Mouse (Mus musculus) spleen, embryonic (tissue): ENCODE results near the gene Hps4.

Experiments used
- CTCF ChIA-PET: fragments of 350-600 bp; sonication (Branson Sonifier 250); formaldehyde crosslinking; loops from one replicate; lab custom pipeline; 2022; lab: Charles Lee

The Hps4 gene

DNA sequence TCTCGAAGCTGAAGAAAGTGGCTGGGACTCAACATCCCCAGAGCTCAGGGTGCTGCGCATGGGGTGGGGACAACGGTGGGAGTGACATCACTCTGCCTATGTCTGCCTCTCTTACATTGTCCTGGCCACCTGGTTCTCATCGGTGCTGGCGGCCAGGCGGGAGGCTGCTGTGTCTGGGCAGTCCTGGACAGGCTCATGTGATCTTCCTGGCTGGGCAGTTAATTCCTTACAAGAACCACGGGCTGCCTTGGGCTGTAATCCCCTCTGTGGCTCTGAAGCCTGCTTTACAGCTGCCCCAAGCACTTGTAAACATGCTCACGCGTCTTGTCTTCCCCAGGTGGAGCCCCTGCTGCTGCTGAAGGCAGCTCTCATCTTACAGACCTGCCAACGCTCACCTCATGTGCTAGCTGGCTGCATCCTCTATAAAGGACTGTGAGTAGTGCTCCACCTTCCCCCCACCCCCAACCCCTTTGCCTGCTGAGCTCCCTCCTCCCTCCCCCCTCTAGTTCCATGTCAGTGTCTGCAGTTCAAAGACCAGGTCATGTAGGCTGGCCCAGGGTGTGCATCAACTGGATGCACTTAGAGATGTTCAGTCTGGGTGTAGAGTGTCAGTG is 21.4 kb downstream of the Hps4 start:
- CTCF ChIA-PET = no interaction called here

DNA sequence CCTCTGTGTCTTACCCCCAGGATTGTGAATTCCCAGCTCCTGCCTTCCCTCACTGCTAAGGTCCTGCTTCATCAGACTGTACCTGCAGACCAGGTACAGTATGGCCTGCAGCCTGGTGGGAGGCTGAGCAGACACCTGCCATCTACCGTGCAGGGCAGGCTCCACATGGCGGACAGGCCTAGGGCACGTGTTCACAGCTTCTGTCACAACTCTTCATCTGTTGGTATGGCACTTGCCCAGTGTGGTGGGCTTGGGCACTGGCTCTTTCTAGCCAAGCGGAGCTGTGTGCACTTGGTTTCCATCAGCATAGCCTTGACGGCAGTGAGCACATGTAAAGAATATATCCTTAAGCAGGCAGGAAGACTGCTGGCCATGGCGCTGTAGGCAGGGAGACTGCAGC is 24.0 kb downstream of the Hps4 start:
- CTCF ChIA-PET = no interaction called here

DNA sequence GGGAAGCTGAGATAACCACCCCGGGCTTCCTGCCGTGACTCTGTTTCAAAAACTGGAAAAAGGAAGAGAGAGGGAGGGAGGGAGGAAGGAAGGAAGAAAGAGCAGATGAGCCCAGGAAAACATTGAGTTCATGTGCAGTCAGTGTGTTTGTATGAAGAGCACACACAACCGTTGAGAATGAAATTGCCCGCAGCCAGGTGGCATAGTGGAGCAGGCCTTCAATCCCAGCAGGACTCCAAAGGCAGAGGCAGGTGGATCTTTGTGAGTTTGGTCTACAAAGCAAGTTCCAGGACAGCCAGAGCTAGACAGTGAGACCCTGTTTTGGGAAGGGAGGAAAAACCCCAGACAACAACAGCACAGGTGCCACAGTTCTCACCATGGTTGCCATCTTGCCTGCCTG is 24.5 kb downstream of the Hps4 start:
- CTCF ChIA-PET = no interaction called here

DNA sequence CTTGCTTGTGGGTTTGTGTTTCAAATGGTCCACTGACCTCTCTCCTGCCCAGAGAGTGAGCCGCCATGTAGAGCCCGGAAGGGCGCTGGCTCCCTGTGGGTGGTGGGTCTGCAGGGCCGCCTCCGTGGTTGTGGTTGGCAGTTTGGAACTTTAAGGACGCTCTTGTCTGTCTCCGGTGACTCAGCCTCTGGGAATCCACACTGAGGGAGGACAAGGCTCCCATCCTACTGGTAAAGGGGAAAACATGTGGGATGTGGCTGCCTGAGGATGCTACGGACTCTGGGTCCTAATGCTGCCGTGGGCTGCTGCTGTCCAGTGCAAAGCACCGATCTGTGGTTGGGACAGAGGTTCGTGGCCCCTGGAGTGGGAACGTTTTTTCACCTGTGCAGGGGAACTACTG is 25.0 kb downstream of the Hps4 start:
- CTCF ChIA-PET = interaction anchor here (0.7 kb wide), 1 partner anchor 209 kb away, joined by 3 read pairs; no protein-coding TSS in a partner anchor

DNA sequence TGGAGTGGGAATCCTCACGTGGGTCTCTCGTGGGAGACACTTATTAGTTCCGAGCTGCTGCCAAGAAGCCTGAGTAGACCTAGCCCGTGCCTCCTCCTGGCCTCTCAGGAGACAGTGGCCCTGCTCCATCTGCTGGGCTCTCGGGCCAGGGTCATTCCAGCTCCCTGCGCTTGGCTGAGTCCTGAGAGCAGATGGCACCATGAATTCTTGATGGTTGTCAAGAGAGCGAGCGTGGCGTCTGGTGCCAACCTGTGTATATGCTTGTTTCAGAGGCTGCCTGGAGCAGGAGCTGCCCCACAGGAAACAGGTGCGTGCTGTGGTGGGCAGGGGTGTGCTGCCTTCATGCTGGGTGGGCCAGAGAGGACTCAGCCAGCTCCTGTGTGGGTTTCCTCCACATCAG is 25.8 kb downstream of the Hps4 start:
- CTCF ChIA-PET = interaction anchor here (0.7 kb wide), 1 partner anchor 210 kb away, joined by 3 read pairs; no protein-coding TSS in a partner anchor

DNA sequence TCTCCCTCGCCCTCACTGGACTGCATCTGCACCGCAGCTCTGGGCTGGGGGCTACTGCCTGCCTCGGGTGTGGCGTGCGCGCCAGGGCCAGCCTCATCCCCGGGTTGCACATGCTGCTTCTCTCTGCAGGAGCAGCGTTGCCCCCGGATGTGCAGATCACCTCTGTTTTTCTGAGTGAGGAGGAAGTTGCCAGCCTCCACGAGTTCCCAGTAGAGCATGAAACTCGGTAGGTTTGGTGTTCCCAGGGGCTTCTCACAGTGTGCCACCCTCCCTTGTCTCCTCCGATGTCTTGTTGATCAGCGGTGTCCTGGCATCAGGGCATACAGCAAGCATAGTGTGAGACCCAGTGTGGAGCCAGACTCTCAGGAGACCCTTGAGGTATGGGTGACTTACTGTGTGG is 26.4 kb downstream of the Hps4 start:
- CTCF ChIA-PET = no interaction called here

DNA sequence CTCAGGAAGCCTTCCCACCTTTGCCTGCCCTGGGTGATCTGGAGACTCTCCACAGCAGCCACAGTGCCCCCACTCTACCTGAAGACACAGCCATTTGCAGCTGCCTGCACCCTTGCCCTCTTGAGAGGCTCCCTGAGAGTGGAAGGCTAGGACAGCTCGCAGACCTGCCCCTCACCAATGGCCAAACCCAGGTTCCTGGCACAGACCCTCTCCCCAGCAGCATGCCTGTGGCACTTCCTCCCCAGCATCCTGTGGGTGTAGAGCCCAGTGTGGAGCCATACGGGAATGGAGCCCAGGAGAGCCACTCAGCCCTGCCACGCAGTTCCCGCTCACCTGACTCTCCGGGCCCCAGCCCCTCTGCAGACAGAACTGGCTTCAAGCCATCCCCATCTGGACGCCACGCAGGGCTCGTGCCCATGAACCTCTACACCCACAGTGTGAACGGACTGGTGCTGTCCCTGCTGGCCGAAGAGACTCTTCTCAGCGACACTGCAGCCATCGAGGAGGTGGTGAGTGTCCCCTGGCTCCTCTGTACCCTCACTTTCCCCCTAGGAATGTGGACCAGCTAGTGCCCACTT is 27.4 kb downstream of the Hps4 start:
- CTCF ChIA-PET = no interaction called here

DNA sequence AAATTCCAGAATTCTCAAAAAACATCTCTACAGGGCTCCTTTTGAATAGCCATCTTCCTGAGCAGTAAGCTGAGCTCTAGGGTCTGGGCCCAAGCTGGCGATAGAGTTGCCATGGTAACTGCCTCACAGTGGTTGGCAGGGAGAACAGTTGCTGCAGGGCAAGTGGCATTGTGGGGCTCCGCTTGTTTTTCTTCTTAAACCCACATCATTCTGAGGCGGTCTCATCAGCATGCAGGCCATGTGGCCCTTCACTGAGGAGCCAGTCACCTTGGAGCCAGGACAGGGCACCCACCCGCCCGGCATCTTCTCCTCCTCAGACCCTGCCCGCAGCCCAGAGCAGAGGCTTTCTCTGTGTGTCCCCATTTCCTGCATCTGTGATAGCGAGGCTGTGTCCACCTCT is 29.1 kb downstream of the Hps4 start:
- CTCF ChIA-PET = no interaction called here

DNA sequence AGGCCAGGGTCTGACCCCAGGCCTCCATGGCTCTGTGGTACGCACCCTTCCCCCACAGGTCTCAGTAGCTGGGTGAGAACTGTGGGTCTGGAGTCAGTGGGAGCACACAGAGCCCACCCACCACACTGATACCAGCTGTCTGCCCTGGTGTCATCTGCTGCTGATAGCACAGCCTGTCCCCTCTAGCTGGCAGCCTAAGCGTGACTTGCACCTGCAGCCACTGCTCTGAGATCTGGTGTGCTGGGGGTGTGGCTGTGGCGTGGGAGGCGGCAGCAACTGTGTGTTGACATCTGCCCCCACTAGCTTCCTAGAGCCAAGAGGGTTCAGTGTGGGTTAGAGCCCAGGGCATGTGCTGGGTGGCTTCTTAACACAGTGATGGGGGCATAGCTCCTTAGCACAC is 33.2 kb downstream of the Hps4 start:
- CTCF ChIA-PET = interaction anchor here (0.6 kb wide), 1 partner anchor 147 kb away, joined by 5 read pairs; no protein-coding TSS in a partner anchor

DNA sequence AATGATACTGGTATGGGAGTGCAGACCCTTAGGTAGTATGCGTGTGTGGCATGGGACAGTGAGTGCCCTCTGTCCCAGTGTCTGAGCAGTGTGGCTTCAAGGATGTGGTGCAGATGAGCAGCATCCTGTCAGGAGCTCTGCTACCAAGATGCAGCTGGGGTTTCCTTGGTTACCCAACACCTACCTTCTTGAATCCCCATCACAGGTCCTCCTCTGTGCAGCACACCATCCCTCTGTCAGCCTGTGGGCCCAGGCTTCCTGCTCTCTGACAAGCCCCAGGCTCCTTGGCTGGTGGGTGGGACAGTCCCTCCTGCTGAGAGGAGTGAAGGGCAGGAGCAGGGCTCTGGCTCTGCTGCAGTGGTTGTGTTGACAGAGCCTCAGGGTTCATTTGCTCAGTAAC is 34.5 kb downstream of the Hps4 start:
- CTCF ChIA-PET = no interaction called here

DNA sequence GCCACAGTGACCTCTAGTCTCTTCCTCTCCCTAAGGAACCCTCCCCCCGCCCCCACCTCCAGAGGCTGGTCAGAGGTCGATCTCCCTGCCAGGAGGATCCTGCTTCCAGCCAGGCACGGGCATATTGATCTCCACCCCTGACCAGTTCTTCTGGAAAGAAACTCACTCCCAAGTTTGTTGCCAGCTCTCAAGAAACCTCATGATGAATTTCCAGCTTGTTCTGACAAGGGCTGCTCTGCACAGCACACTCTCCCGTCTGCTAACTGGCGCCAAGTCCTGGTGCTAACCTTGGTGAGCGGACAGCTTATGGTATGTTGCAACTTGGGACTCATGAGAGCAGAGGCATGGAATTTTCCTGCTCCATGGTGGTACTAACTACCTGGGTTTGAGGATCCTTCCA is 35.8 kb downstream of the Hps4 start:
- CTCF ChIA-PET = no interaction called here

DNA sequence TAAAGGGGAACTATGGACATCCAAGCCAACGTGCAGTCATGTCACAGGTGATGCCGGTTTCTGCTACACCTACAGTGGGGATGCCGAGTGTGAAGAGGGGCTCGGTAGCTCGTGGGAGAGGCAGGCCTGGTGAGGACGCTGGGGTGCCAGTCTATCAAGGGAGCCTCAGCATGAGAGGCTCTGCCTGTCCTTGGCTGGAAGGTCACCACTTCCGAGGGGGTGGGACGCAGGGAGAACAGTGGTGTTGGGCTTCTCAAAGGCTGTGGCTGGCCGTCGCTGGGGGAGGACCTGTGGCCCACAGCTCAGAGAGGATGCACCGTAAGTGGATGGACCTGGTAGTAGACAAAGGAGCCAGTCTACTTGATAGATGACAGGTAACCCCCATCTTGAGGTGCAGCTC is 38.3 kb downstream of the Hps4 start:
- CTCF ChIA-PET = no interaction called here

DNA sequence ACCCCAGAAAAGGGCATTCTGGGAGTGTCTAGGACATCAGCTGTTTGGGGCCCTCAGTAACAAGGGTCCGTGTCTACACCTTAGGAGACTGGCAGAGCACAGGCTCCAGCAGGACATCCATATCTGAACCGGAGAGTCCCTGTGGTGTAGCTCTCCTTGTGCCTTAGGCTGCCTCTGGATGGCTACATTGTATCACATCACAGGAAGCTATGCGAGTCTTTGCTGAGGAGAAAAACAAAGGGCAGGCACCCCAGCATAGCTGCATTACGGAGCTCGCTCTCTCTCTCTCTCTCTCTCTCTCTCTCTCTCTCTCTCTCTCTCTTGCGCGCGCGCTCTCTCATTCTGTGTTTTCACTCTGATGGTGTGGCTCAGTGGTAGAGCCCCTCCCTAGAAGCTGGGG is 39.2 kb downstream of the Hps4 start:
- CTCF ChIA-PET = no interaction called here

DNA sequence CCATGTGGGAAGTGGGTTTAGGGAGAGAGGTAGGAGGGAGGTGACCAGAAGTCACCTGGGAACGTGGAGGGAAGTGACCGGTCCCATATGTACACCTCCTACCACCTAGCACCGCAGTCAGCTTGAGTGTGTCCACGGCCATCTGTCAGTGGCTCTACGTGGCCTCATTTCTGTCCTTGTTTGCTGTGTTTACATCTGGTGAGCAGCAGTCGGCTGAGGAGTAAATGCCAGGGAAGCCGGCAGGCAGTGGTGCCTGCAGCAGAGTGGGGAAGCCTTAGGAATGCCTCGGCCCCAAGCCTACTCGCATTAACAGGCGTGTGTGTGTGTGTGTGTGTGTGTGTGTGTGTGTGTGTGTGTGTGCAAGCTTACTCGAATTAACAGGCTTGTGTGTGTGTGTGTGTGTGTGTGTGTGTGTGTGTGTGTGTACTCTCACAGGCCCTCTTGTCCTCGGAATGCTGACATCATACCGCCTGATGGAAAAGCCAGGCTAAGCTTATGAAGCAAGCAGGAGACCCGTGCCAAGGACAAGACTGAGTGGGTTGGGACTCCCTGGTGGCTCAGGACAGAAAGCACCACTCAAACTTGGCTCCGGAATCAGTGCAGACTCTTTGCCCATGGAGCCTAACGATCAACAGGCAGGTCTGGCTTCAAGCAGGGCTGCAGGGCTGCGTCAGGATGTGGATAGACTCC is 39.9 kb downstream of the Hps4 start:
- CTCF ChIA-PET = no interaction called here

DNA sequence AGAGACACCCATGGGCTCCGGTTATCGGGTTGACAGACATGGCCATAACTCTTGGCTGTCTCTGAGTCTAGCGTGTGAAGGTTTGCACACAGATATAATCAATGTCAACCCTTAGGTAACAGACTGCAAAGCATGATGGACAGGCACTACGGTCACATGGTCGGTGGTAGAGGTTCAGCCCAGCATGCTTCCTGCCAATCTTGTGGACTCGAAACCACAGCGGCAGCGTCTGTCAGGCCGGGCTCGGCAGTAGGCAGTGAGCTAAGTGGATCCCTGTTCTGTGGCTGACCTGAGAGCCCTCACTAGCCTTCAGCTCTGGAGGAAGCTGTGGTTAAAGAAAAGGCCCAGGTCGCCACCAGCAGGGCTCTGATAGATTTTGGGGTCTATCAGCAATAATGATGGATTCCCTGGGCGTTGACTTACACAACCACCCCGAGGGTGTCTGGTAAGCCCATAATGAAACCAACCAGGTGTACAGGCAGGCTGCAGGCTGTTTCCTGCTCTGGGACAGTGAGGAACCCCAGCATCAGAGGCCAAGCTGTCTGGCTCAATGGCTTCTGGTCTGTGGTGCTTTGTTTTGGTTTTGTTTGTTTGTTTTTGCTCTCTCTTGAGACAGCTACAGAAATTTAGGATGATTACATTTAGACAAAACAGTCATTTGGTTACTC is 42.1 kb downstream of the Hps4 start:
- CTCF ChIA-PET = no interaction called here

DNA sequence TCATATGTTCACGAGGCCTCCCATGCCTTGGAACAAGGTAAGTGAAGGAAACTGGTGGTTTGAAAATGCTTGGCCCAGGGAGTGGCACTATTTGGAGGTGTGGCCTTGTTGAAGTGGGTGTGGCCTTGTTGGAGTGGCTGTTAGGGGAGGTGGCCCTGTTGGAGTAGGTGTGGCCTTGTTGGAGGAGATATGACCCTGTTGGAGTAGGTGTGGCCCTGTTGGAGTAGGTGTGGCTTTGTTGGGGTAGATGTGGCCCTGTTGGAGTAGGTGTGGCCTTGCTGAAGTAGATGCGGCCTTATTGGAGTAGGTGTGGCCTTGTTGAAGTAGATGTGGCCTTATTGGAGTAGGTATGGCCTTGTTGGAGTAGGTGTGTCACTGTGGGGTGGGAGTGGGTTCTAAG is 43.1 kb downstream of the Hps4 start:
- CTCF ChIA-PET = interaction anchor here (0.6 kb wide), 1 partner anchor 1186 kb away, joined by 3 read pairs; no protein-coding TSS in a partner anchor

DNA sequence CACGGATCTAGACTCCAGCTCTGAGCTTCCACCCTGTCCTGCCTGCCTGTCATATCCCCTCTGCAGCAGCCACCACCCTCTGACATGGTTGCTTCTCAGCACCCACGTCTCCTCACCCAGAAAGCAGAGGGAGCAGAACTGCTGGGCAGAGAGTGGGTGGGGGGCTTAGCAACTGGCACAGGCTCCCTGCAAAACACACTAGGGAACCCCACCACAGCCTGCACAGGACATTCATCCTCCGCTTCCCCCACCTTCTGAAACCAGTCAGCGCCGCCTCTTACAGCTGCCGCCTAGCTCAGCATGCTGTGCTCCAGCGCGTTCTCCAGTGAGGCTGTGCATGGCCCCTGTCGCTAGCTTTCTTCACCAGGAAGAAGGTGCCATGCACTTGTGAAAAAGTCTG is 46.5 kb downstream of the Hps4 start:
- CTCF ChIA-PET = no interaction called here

DNA sequence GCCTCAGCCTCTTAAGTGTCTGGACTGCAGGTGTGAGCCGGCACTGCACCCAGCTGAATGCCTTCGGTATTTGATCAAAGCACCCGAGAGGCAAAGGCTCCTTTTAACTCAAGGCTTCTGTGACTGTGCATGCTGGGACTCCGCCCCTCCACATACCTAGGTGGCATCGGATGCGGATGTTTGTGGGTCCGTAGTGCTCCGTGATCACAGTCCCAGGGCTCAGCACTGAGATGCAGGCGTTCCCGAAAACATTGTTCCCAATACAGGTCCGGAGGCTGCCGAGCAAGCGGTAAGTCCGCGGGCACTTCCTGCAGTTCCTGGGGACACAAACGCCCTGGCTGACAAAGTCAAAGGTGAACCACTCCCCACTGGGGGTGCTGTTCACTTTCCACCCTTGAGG is 48.1 kb downstream of the Hps4 start:
- CTCF ChIA-PET = no interaction called here

DNA sequence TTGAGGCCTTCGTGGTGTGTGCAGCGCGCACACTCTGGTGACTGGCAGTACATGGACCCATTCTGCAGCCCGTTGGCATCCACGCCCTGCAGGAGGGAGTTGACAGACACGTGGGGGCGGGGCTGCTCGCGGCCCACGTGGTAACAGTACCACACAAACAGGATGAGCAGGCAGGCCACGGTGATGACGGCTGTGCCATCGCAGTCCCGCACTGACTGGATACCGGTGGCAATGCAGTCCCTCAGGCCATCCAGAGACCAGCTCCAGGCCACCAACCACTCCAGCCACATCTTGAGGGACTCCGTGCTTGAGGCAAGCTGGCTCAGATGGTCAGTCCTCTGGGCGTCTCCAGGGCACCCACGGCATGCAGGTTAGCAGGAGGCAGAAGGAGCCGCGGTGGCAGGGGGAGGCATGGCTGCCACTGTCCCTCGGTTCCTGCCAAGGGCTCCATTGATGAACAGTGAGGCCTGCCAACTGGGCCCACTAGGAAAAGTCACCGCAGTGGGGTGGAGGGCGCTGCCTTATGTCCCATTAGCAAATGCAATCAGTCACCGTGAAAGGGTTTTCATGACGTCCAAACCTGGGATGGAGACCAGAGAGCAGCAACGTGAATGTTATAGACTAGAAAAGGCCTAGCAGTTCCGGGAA is 48.9 kb downstream of the Hps4 start:
- CTCF ChIA-PET = no interaction called here

DNA sequence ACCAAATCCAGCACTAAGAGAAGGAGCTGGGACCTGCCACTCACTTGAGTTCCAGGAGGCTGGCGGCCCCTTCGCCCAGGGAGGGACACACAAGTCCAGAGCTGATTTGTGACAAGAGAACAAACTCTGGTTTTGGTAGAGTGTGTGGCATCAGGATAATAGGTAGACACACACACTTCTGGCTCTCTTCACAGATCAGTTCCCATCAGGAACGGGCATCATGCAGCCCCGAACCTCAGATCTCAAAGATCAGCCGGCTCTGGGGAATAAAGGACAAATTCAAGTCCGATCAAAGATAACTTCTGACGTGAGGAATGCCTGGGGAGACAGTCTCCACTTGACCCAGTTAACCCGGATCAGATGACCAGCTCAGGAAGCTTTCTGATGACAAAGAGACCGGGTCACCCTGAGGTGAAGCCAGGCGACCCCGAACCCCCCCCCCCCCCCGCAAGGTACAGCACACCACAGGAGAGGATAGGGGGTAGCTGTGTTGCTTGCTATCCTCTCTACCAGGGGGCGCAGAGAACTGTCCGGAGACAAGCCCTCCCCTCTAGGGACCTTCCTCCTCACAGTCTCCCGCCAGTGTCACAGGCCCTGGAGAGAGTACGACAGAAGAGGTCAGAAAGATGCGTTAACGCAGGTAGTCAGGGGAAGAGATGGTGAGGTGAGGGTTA is 51.0 kb downstream of the Hps4 start:
- CTCF ChIA-PET = no interaction called here

DNA sequence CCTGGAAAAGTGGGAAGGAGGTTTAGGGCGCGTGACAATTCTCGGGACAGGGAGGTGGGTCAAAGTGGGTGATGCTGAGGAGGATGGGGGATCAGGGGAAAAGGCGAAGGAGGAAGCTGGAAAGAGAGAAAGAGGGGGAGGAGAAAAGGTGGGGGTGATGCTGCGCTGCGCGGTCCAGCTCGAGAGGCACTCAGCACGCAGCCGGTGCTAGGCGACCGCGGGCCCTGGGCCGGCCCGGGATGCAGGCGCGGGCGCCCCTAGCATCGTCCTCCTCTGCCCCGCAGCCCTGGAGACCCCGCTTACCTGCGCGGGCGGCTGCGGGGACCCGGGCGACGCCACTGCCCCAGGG is 51.5 kb downstream of the Hps4 start:
- CTCF ChIA-PET = no interaction called here
